Mouse (Mus musculus) forebrain, embryonic 11.5 days (tissue): ENCODE data around the gene Ly86. TPM values are rescaled to one million over a fixed set of nuclear protein-coding genes. Genes with fewer than 3 reads are reported as not detected.

Experiments used
- ATAC-seq: fragments of 200-750 bp; cut with Nextera tagmentation; replicated peaks from 2 replicates; pipeline ENCODE4 v1.8.0; 2017; ENCODE audit warnings: moderate TSS enrichment; ENCODE audit not compliant: low FRiP score
- DNase-seq: peaks from one replicate; pipeline ENCODE4 v3.0.0-alpha.2; 2017; ENCODE audit warnings: low spot score
- H3K27ac ChIP-seq: fragments of 300-500 bp; sonication (generic); 2 replicates; pipeline ENCODE4 v1.5.1; 2014; ENCODE audit warnings: low read depth, low read length
- H3K27me3 ChIP-seq: fragments of 300-500 bp; sonication (generic); 2 replicates; pipeline ENCODE4 v1.6.1; 2014; ENCODE audit warnings: mild to moderate bottlenecking, low read length, mixed read lengths; ENCODE audit not compliant: control insufficient read depth, insufficient read depth
- H3K36me3 ChIP-seq: fragments of 300-500 bp; sonication (generic); 2 replicates; pipeline ENCODE4 v1.6.1; 2014; ENCODE audit warnings: mild to moderate bottlenecking, low read length, moderate library complexity, mixed read lengths; ENCODE audit not compliant: control insufficient read depth, insufficient read depth
- H3K4me1 ChIP-seq: fragments of 300-500 bp; sonication (generic); replicated peaks from 2 replicates; pipeline ENCODE4 v1.6.1; 2014; ENCODE audit warnings: low read length, mixed read lengths; ENCODE audit not compliant: control insufficient read depth, insufficient read depth
- H3K4me2 ChIP-seq: fragments of 300-500 bp; sonication (generic); 2 replicates; pipeline ENCODE4 v1.6.1; 2014; ENCODE audit warnings: low read depth, mild to moderate bottlenecking, low read length, moderate library complexity, mixed read lengths; ENCODE audit not compliant: severe bottlenecking
- H3K4me3 ChIP-seq: fragments of 300-500 bp; sonication (generic); 2 replicates; pipeline ENCODE4 v1.5.1; 2014; ENCODE audit warnings: low read depth, low read length
- H3K9ac ChIP-seq: fragments of 300-500 bp; sonication (generic); 2 replicates; pipeline ENCODE4 v1.6.1; 2014; ENCODE audit warnings: low read length
- H3K9me3 ChIP-seq: fragments of 300-500 bp; sonication (generic); 2 replicates; pipeline ENCODE4 v1.6.1; 2016; ENCODE audit warnings: low read length, mixed read lengths; ENCODE audit not compliant: control insufficient read depth
- WGBS: fragments of 180-500 bp; shearing (Covaris S2); extraction: QIAGEN DNeasy Blood & Tissue Kit; methylation state at CpG from one replicate; pipeline ENCODE4 v1.1.7; 2014; 5-methylcytosine and 5-hydroxymethylcytosine counted together
- polyA plus RNA-seq: library from polyadenylated mRNA; unstranded; fragments of >200 nt; fragmentation: Nextera tagmentation; extraction: Ambion mirVana; gene quantifications from 2 replicates; pipeline ENCODE4 v1.2.1, GENCODE M21; 2014

Gene Ly86
- polyA plus RNA-seq = 3.5 and 4.0 TPM in 2 replicates

GRCm38 (mm10) chr13:37344909-37345772 is at the start of gene Ly86:
TSS of gene Ly86 (plus strand) at chr13:37345208.
- no peaks in the 10 kb centered on the region for H3K9me3 ChIP-seq
- H3K36me3 ChIP-seq = no peaks in the 10 kb centered on the region
- H3K27ac ChIP-seq = no peak within 1 kb of the TSS
- no peak within 1 kb of the TSS for H3K4me2 ChIP-seq
- no peak within 1 kb of the TSS for H3K9ac ChIP-seq
- H3K4me3 ChIP-seq = no peak within 1 kb of the TSS
- 91% methylated on average over 28 of the region's 28 CpGs for WGBS
- ATAC-seq (no peak), DNase-seq (no peak)
- no peaks in the 10 kb centered on the region for H3K27me3 ChIP-seq
- H3K4me1 ChIP-seq = no peaks in the 10 kb centered on the region

- no peak overlapping the region for H3K9ac ChIP-seq
- 90% methylated on average over 5 of the region's 5 CpGs for WGBS
- no peaks in the 10 kb centered on the region for H3K27me3 ChIP-seq
- no peaks in the 10 kb centered on the region for H3K9me3 ChIP-seq
- no peak overlapping the region for H3K27ac ChIP-seq
- no peak overlapping the region for H3K4me3 ChIP-seq
- no peak overlapping the region for H3K4me2 ChIP-seq
- no peaks in the 10 kb centered on the region for H3K36me3 ChIP-seq
- H3K4me1 ChIP-seq = no peaks in the 10 kb centered on the region
- ATAC-seq (no peak), DNase-seq (no peak)
Measured at GRCm38 (mm10) chr13:37297886-37298285, 47.1 kb upstream of the Ly86 start.

GRCm38 (mm10) chr13:37298856-37299255 is 46.2 kb upstream of the Ly86 start:
- no peak for DNase-seq
- H3K27me3 ChIP-seq = no peaks in the 10 kb centered on the region
- no peak overlapping the region for H3K9ac ChIP-seq
- H3K4me1 ChIP-seq = no peaks in the 10 kb centered on the region
- no peak overlapping the region for H3K4me3 ChIP-seq
- H3K9me3 ChIP-seq = no peaks in the 10 kb centered on the region
- no peak overlapping the region for H3K27ac ChIP-seq
- 70% methylated on average over 1 of the region's 1 CpGs for WGBS
- ATAC-seq = no peak
- no peak overlapping the region for H3K4me2 ChIP-seq
- no peaks in the 10 kb centered on the region for H3K36me3 ChIP-seq

DNA sequence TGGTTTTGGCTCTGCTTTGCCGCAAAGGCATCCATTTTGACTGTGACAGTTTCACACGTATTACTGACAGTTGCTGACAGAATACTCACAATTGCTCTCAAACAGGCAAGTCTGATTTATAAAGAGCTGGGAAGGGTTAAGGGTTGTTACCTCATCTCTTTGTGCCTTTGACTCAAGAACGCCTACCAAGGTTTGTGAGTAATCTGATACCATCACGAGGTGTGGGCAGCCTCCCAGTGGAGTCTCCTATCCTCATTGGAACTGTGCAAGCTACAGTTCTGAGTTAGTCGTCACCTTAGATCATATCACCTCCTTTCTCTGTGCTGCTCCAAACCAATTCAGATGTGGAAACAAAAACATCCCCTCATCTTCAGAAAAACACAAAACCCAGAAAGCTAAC is 42.1 kb upstream of the Ly86 start:
- Histone ChIP-seq H3K4me1 (no peaks in the 10 kb centered on the region), H3K4me2 (no peak overlapping the region), H3K9me3 (no peaks in the 10 kb centered on the region), H3K27ac (no peak overlapping the region), H3K4me3 (no peak overlapping the region), H3K36me3 (no peaks in the 10 kb centered on the region), H3K9ac (no peak overlapping the region), H3K27me3 (no peaks in the 10 kb centered on the region)
- DNase-seq (no peak), ATAC-seq (no peak)
- WGBS = 65% methylated on average over 5 of the region's 5 CpGs

- Histone ChIP-seq H3K9me3 (no peaks in the 10 kb centered on the region), H3K27me3 (no peaks in the 10 kb centered on the region), H3K4me2 (no peak overlapping the region), H3K4me1 (peaks cover 9% of the 10 kb centered on the region), H3K27ac (no peak overlapping the region), H3K9ac (no peak overlapping the region), H3K36me3 (no peaks in the 10 kb centered on the region), H3K4me3 (no peak overlapping the region)
- ATAC-seq (no peak), DNase-seq (no peak)
- 81% methylated on average over 4 of the region's 4 CpGs for WGBS
Measured at GRCm38 (mm10) chr13:37308006-37308405, 37.0 kb upstream of the Ly86 start.

DNA sequence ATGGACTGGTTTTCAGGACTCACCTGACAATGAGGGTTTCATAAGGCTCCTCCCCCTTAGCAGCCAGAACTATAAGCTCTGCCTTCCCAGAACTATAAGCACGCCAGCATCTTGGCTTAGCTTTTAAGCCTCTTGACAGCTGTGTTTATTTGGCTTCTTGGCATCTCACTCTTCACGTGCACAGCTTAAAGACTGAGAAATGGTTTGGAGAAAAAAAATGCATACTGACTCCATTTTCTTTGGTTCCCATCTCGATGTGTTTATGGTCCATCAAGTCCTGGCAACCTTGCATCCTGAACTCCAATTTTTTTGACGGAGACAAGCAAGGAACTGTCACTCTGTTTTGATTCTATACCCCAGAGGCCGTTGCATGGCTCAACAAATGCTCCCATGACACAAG is 35.7 kb upstream of the Ly86 start:
- no peaks in the 10 kb centered on the region for H3K36me3 ChIP-seq
- no peak overlapping the region for H3K4me2 ChIP-seq
- WGBS = 77% methylated on average over 5 of the region's 5 CpGs
- H3K9ac ChIP-seq = no peak overlapping the region
- DNase-seq (no peak), ATAC-seq (no peak)
- no peaks in the 10 kb centered on the region for H3K9me3 ChIP-seq
- no peaks in the 10 kb centered on the region for H3K27me3 ChIP-seq
- peaks cover 9% of the 10 kb centered on the region for H3K4me1 ChIP-seq
- H3K4me3 ChIP-seq = no peak overlapping the region
- no peak overlapping the region for H3K27ac ChIP-seq

GRCm38 (mm10) chr13:37310331-37310730 is 34.7 kb upstream of the Ly86 start:
- DNase-seq (no peak), ATAC-seq (no peak)
- Histone ChIP-seq H3K27ac (no peak overlapping the region), H3K4me2 (no peak overlapping the region), H3K36me3 (no peaks in the 10 kb centered on the region), H3K4me1 (peaks cover 9% of the 10 kb centered on the region), H3K4me3 (no peak overlapping the region), H3K9me3 (no peaks in the 10 kb centered on the region), H3K9ac (no peak overlapping the region), H3K27me3 (no peaks in the 10 kb centered on the region)
- 60% methylated on average over 8 of the region's 8 CpGs for WGBS

- H3K4me1 ChIP-seq = peaks cover 9% of the 10 kb centered on the region
- H3K4me3 ChIP-seq = peak overlapping the region; percentile 28
- peak overlapping the region; percentile 56 for H3K4me2 ChIP-seq
- no peaks in the 10 kb centered on the region for H3K36me3 ChIP-seq
- WGBS = 13% methylated on average over 27 of the region's 27 CpGs
- no peaks in the 10 kb centered on the region for H3K9me3 ChIP-seq
- no peaks in the 10 kb centered on the region for H3K27me3 ChIP-seq
- DNase-seq (peak; percentile 75), ATAC-seq (peak; percentile 66)
- peak overlapping the region; percentile 66 for H3K9ac ChIP-seq
- peak overlapping the region; percentile 75 for H3K27ac ChIP-seq
Measured at GRCm38 (mm10) chr13:37311555-37312221, 33.3 kb upstream of the Ly86 start.
